Mouse (Mus musculus) kidney, adult 11 months (tissue): Measurements from ENCODE around the gene Olfr312.
A peak's percentile ranks its signal among the peaks of the same experiment; 100 is the strongest.
"Not testable (repeated sequence)": the region's sequence is repeated elsewhere in the genome, so short reads cannot be mapped to it uniquely, and the experiment has no call there.

ENCODE experiments used
- DNase-seq: peaks from one replicate; pipeline ENCODE4 v3.0.0; 2022

The Olfr312 gene

DNA sequence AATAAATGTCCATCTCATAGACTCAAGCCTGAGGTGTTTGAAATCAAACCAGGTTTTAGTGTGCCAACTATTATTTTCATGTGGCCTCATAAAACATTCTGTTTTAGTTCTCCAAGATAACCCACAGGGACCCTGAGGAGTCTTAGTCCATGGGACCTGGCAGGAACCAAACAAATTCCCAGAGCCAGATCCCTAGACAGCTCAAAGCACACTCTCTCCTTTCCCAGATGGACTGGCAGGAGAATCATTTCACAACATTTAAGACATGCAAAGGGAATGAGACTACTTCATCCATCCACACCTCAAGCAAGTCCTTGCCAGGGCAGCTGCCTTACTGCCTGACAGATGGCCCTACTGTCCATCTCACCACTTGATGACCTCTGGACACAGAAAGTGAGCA lies at the start of gene Olfr312:
TSS of gene Olfr312 (plus strand) at position 301 of the 400 bp plus-strand sequence.
- not testable (repeated sequence) for DNase-seq

DNA sequence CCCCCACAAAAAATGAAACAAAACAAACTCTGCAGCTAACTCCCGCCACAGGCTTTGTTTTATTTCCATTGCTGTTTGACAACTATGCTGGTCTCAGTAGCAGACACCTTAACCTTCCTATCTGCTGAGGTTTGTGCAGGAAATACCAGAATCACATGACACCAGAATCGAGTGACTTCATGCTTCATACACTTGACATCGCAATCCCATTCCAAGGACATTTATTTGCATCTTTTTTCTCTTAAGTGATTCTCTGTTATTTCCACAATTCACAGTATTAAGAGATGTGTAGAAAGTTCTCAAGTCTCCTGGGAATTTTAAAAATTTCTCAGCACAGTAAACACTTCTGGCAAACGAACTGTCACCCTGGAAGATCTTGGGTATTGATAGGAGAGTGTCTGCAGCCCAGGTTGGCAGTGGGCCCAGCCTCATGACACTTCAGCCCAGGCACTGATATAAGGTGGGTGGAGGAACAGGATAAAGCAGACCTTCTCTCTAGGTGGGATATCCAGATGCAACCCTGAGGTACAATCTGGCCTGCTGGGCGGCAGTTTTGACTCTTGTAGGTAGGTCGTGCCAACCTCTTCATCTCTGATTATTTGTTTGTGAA lies 46.5 kb upstream of the Olfr312 start, which contains the start of gene Olfr314:
TSS of gene Olfr314 (plus strand) at position 473 of the 610 bp plus-strand sequence.
- DNase-seq = no peak

GRCm38 (mm10) chr11:58784182-58784581 lies 44.9 kb upstream of the Olfr312 start:
- no peak for DNase-seq

DNA sequence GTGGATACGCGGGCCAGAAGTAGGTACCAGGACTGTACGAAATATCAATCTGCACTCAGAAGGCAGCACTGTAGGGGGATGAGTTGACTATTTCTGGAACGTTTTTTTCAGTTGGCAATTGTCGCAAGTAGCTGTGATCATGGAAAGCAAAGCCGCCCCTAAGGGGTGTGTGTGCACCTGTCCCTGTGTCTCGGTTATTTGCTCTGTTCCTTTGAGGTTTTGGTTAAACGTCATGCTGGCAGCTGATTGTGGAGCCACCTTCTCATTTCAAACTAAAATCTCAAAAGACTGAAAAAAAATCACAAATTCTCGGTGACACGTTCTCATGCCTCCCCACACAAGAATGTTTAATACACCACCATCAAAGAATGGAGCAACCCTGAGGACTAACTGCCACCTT lies 41.4 kb upstream of the Olfr312 start:
- no peak for DNase-seq

DNA sequence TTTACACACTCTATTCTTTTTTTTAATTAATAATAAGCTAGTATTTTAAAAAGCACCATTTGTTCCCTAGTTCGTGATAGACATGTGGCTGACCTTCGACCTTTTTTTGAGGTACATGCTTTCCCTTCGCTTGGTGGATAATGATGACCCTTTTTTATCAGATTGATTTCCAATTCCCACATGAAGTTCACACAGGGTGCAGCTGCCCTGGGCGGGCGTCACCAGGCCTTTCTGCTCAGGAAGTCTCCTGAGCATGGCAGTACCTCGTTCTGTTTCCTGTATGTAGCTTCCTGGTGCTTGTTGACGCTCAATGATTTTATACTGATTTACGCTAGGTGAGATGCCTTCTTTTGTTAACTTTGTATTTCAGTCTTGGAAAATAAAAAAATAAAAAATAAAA lies 40.7 kb upstream of the Olfr312 start:
- DNase-seq = no peak

- DNase-seq = no peak
Measured at GRCm38 (mm10) chr11:58789532-58789931, 39.5 kb upstream of the Olfr312 start.

GRCm38 (mm10) chr11:58790053-58790452 lies 39.0 kb upstream of the Olfr312 start:
- DNase-seq = no peak

GRCm38 (mm10) chr11:58790646-58791045 lies 38.4 kb upstream of the Olfr312 start:
- DNase-seq = no peak

DNA sequence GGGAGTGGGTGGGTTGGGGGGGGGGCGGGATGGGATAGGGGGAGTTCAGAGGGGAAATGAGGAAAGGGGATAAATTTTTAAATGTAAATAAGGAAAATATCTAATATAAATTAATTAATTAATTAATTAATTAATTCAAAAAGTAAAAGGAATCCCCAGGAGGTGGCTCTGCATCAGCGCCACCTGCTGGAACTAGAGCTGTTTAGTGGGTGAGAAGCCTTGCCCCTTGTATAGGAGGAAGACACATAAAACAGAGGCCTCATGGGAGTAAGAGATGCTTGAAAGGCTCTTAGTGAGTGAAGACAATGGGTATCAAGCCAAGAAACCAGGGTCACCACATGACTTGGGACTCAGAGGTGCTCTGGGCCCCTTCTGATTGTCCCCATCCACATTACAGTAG lies 33.2 kb upstream of the Olfr312 start:
- DNase-seq = no peak

- no peak for DNase-seq
Measured at GRCm38 (mm10) chr11:58796850-58797249, 32.2 kb upstream of the Olfr312 start.

GRCm38 (mm10) chr11:58799747-58800146 lies 29.3 kb upstream of the Olfr312 start:
- DNase-seq = no peak

GRCm38 (mm10) chr11:58801558-58802228 lies 27.3 kb upstream of the Olfr312 start, which contains the start of gene Fam183b:
Gene Fam183b (minus strand): TSS chr11:58801960.
- DNase-seq = no peak

DNA sequence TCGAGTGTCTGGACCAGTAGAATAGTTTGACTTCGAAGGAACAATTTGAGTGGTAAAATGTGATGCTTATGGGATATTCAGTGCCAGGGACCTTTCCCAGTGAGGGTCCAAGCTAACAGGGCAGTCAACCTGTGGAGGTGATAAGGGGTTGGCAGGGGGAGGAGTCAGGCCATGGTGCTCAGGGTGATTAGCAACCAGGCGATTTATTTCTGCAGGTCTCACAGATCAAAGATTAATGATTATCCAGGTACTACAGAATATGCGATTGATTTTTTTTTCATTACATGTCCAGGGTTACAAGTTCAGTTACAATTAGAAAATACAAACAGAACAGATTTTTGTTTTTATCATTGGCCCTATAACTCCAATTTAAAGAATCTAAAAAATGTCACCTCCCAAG lies 25.2 kb upstream of the Olfr312 start:
- DNase-seq = no peak

GRCm38 (mm10) chr11:58804393-58804792 lies 24.6 kb upstream of the Olfr312 start:
- DNase-seq = no peak

GRCm38 (mm10) chr11:58812001-58812400 lies 17.0 kb upstream of the Olfr312 start:
- DNase-seq = no peak

GRCm38 (mm10) chr11:58814700-58815099 lies 14.3 kb upstream of the Olfr312 start, which contains the start of gene Olfr313:
Gene Olfr313 (plus strand): TSS chr11:58815000.
- not testable (repeated sequence) for DNase-seq

- DNase-seq = no peak
Measured at GRCm38 (mm10) chr11:58815676-58816075, 13.4 kb upstream of the Olfr312 start.

- DNase-seq = no peak
Measured at GRCm38 (mm10) chr11:58829764-58830163, 727 bp downstream of the Olfr312 start.

DNA sequence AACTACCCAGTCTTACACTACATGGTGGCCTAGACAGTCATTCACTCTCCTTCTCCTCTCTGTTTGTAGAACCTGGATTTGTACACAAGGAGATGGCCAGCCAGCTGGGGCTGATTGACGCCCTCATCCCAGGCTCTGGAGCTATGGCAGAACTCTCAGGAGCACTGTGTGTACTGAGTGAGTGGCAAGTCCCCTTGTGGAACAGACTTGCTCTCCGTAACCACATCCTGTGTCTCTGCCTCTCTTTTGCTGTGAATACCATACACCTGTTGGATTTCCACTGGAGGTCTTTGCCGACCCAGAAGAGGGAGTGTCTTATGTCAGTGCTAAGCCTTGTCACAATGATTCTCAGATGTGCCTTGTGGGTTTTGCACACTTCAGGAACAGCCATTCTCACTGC lies 3.5 kb downstream of the Olfr312 start:
- not testable (repeated sequence) for DNase-seq

GRCm38 (mm10) chr11:58838951-58839350 lies 9.9 kb downstream of the Olfr312 start, which contains the start of gene Olfr311:
Gene Olfr311 (plus strand): TSS chr11:58839251.
- DNase-seq = not testable (repeated sequence)

- peak; percentile 91 for DNase-seq
Measured at GRCm38 (mm10) chr11:58846919-58847461, 18.0 kb downstream of the Olfr312 start, which contains the start of gene Gm12258. Gene Gm12258 (plus strand): TSS chr11:58847158.

GRCm38 (mm10) chr11:58847636-58848035 lies 18.6 kb downstream of the Olfr312 start:
- DNase-seq = no peak

DNA sequence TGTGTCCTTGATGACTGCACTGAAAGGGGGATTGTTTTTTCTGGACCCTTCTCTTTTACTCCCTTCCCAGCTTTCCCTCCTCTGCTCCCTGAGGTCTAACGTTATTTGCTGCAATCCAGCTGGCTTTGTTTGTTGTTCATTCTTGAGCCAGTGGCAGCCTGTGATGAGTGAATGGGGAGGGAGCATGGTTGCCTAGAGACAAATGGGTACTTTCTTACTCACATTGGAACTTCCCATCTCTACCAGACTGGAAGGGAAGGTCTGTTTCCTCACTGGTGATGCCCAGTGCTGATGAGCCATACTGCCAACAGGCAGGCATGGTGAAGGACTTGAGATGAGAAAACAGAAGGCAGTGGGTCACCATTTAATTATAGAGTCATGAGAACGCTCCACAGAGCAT lies 20.7 kb downstream of the Olfr312 start:
- no peak for DNase-seq

DNA sequence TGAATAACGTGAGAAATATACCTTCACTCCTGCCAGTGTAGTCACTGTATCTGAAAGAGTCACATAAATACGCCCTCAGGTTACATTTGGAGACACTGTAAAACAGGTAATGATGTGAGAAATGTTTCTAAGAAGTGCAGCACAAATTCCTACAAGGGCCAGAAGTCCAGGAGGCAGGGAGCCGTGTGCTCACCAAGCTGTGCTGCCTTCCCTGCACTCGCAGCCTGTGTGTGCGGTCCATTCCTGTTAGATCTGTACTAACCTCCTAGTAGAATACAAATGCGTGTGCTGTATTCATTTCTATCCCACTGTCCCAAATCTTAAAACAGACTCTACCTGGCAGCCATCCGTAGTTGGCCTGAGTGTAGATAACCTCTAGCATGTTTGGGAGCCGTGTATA lies 31.7 kb downstream of the Olfr312 start:
- no peak for DNase-seq
